Mouse (Mus musculus): ENCODE results near the gene Lck. TPM values are rescaled to one million over a fixed set of nuclear protein-coding genes. Genes with fewer than 3 reads are reported as not detected.
A peak's percentile ranks its signal among the peaks of the same experiment; 100 is the strongest.

Lck gene
- polyA plus RNA-seq, 1 experiment from 2014 or later, result 5.5 TPM

- H3K36me3 ChIP-seq (ENCODE audit: control insufficient read depth, insufficient read depth, low read length), result peaks cover 33% of the 10 kb centered on the region
- under 1% methylated on average over 74 of the region's 74 CpGs for WGBS
Measured at GRCm38 (mm10) chr4:129600233-129601158, 27.1 kb upstream of the Lck start, which contains the start of the genes Eif3i and Tmem234. Eif3i (minus strand) TSS chr4:129600648. Tmem234 (plus strand) TSS chr4:129600668.

GRCm38 (mm10) chr4:129588865-129589264 is 15.4 kb upstream of the Lck start:
- no peaks in the 10 kb centered on the region for H3K9me3 ChIP-seq (ENCODE audit: control insufficient read depth, low read length)
- H3K27ac ChIP-seq (ENCODE audit: low read depth, low read length), result no peak overlapping the region
- ATAC-seq (replicated peaks; ENCODE audit: low FRiP score) (peak; percentile 42), DNase-seq (ENCODE audit: low spot score) (no peak)
- WGBS, result 40% methylated on average over 4 of the region's 4 CpGs
- no peak overlapping the region for H3K9ac ChIP-seq (ENCODE audit: low read depth, low read length)
- H3K4me2 ChIP-seq, result no peak overlapping the region
- H3K4me1 ChIP-seq (replicated peaks; ENCODE audit: control insufficient read depth, insufficient read depth, low read length), result peaks cover 11% of the 10 kb centered on the region
- peaks cover 25% of the 10 kb centered on the region for H3K36me3 ChIP-seq (ENCODE audit: control insufficient read depth, insufficient read depth, low read length)
- H3K4me3 ChIP-seq (ENCODE audit: low read depth, low read length), result no peak overlapping the region
- no peaks in the 10 kb centered on the region for H3K27me3 ChIP-seq (replicated peaks; ENCODE audit: control insufficient read depth, insufficient read depth, low read length)

More at GRCm38 (mm10) chr4:129600233-129601158, 27.1 kb upstream of the Lck start, which contains the start of the genes Eif3i and Tmem234:
- Histone ChIP-seq H3K9ac (ENCODE audit: low read depth, low read length) (peak within 1 kb of the TSS; percentile 88), H3K4me2 (peak within 1 kb of the TSS; percentile 94), H3K27ac (ENCODE audit: low read depth, low read length) (peak within 1 kb of the TSS; percentile 80), H3K9me3 (ENCODE audit: control insufficient read depth, low read length) (no peaks in the 10 kb centered on the region), H3K27me3 (replicated peaks; ENCODE audit: control insufficient read depth, insufficient read depth, low read length) (no peaks in the 10 kb centered on the region), H3K4me1 (replicated peaks; ENCODE audit: control insufficient read depth, insufficient read depth, low read length) (peaks cover 23% of the 10 kb centered on the region), H3K4me3 (ENCODE audit: low read depth, low read length) (peak within 1 kb of the TSS; percentile 94)
- ATAC-seq (replicated peaks; ENCODE audit: low FRiP score) (peak; percentile 91), DNase-seq (ENCODE audit: low spot score) (peak; percentile 85)

GRCm38 (mm10) chr4:129586943-129587342 is 13.5 kb upstream of the Lck start:
- peaks cover 11% of the 10 kb centered on the region for H3K36me3 ChIP-seq (ENCODE audit: control insufficient read depth, insufficient read depth, low read length)
- H3K9me3 ChIP-seq (ENCODE audit: control insufficient read depth, low read length), result no peaks in the 10 kb centered on the region
- peaks cover 11% of the 10 kb centered on the region for H3K4me1 ChIP-seq (replicated peaks; ENCODE audit: control insufficient read depth, insufficient read depth, low read length)
- no peaks in the 10 kb centered on the region for H3K27me3 ChIP-seq (replicated peaks; ENCODE audit: control insufficient read depth, insufficient read depth, low read length)
- H3K9ac ChIP-seq (ENCODE audit: low read depth, low read length), result no peak overlapping the region
- no peak for DNase-seq (ENCODE audit: low spot score)
- no peak overlapping the region for H3K4me2 ChIP-seq
- H3K4me3 ChIP-seq (ENCODE audit: low read depth, low read length), result no peak overlapping the region
- no peak overlapping the region for H3K27ac ChIP-seq (ENCODE audit: low read depth, low read length)
- ATAC-seq (replicated peaks; ENCODE audit: low FRiP score), result no peak
- 69% methylated on average over 1 of the region's 1 CpGs for WGBS

GRCm38 (mm10) chr4:129585773-129586172 is 12.3 kb upstream of the Lck start:
- DNase-seq (ENCODE audit: low spot score), result no peak
- Histone ChIP-seq H3K9ac (ENCODE audit: low read depth, low read length) (peak overlapping the region; percentile 66), H3K36me3 (ENCODE audit: control insufficient read depth, insufficient read depth, low read length) (peaks cover under 1% of the 10 kb centered on the region), H3K4me1 (replicated peaks; ENCODE audit: control insufficient read depth, insufficient read depth, low read length) (peaks cover 11% of the 10 kb centered on the region), H3K27ac (ENCODE audit: low read depth, low read length) (peak overlapping the region; percentile 23), H3K4me2 (peak overlapping the region; percentile 74), H3K9me3 (ENCODE audit: control insufficient read depth, low read length) (no peaks in the 10 kb centered on the region), H3K4me3 (ENCODE audit: low read depth, low read length) (peak overlapping the region; percentile 55), H3K27me3 (replicated peaks; ENCODE audit: control insufficient read depth, insufficient read depth, low read length) (no peaks in the 10 kb centered on the region)
- peak; percentile 80 for ATAC-seq (replicated peaks; ENCODE audit: low FRiP score)
- WGBS, result 65% methylated on average over 9 of the region's 9 CpGs

GRCm38 (mm10) chr4:129584884-129585608 is 11.6 kb upstream of the Lck start:
- Histone ChIP-seq H3K27ac (ENCODE audit: low read depth, low read length) (peak overlapping the region; percentile 39), H3K4me2 (peak overlapping the region; percentile 74), H3K9ac (ENCODE audit: low read depth, low read length) (peak overlapping the region; percentile 66), H3K4me1 (replicated peaks; ENCODE audit: control insufficient read depth, insufficient read depth, low read length) (peaks cover 11% of the 10 kb centered on the region), H3K4me3 (ENCODE audit: low read depth, low read length) (peak overlapping the region; percentile 55), H3K9me3 (ENCODE audit: control insufficient read depth, low read length) (no peaks in the 10 kb centered on the region), H3K36me3 (ENCODE audit: control insufficient read depth, insufficient read depth, low read length) (no peaks in the 10 kb centered on the region), H3K27me3 (replicated peaks; ENCODE audit: control insufficient read depth, insufficient read depth, low read length) (no peaks in the 10 kb centered on the region)
- ATAC-seq (replicated peaks; ENCODE audit: low FRiP score), result peak; percentile 70
- DNase-seq (ENCODE audit: low spot score), result peak; percentile 88
- 2% methylated on average over 36 of the region's 36 CpGs for WGBS

DNA sequence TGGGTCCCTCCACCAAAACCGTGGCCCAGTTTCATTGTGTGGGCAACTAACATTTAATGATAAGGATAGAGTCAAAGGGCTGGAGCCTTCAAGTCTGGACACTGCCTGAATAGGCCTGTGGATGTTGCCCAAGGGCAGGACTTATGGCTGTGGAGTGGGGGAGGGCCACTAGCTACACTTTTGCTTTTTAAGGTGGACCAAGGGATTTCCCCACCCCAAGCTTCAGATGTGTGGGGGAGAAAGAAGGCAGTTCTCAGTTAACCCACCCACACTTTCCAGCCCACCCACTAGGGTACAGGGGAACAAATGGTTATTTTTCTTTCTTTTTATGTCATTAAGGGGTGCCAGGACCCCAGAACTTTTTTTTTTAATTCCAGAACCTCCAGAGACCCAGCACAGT is 10.9 kb upstream of the Lck start:
- Histone ChIP-seq H3K9ac (ENCODE audit: low read depth, low read length) (peak overlapping the region; percentile 66), H3K27ac (ENCODE audit: low read depth, low read length) (peak overlapping the region; percentile 39; the same call in 1 of the 2 replicates), H3K4me3 (ENCODE audit: low read depth, low read length) (peak overlapping the region; percentile 55), H3K9me3 (ENCODE audit: control insufficient read depth, low read length) (no peaks in the 10 kb centered on the region), H3K36me3 (ENCODE audit: control insufficient read depth, insufficient read depth, low read length) (no peaks in the 10 kb centered on the region), H3K4me1 (replicated peaks; ENCODE audit: control insufficient read depth, insufficient read depth, low read length) (peaks cover 11% of the 10 kb centered on the region), H3K4me2 (peak overlapping the region; percentile 74), H3K27me3 (replicated peaks; ENCODE audit: control insufficient read depth, insufficient read depth, low read length) (no peaks in the 10 kb centered on the region)
- ATAC-seq (replicated peaks; ENCODE audit: low FRiP score), result no peak
- 61% methylated on average over 1 of the region's 1 CpGs for WGBS
- DNase-seq (ENCODE audit: low spot score), result no peak

- H3K4me3 ChIP-seq (ENCODE audit: low read depth, low read length), result no peak overlapping the region
- H3K9me3 ChIP-seq (ENCODE audit: control insufficient read depth, low read length), result no peaks in the 10 kb centered on the region
- no peaks in the 10 kb centered on the region for H3K27me3 ChIP-seq (replicated peaks; ENCODE audit: control insufficient read depth, insufficient read depth, low read length)
- DNase-seq (ENCODE audit: low spot score), result no peak
- no peak overlapping the region for H3K27ac ChIP-seq (ENCODE audit: low read depth, low read length)
- H3K9ac ChIP-seq (ENCODE audit: low read depth, low read length), result no peak overlapping the region
- WGBS, result 79% methylated on average over 1 of the region's 1 CpGs
- no peak overlapping the region for H3K4me2 ChIP-seq
- no peaks in the 10 kb centered on the region for H3K36me3 ChIP-seq (ENCODE audit: control insufficient read depth, insufficient read depth, low read length)
- ATAC-seq (replicated peaks; ENCODE audit: low FRiP score), result no peak
- H3K4me1 ChIP-seq (replicated peaks; ENCODE audit: control insufficient read depth, insufficient read depth, low read length), result peaks cover 7% of the 10 kb centered on the region
Measured at GRCm38 (mm10) chr4:129582251-129582650, 8.8 kb upstream of the Lck start.

GRCm38 (mm10) chr4:129580347-129580746 is 6.9 kb upstream of the Lck start:
- Histone ChIP-seq H3K27ac (ENCODE audit: low read depth, low read length) (no peak overlapping the region), H3K9me3 (ENCODE audit: control insufficient read depth, low read length) (no peaks in the 10 kb centered on the region), H3K36me3 (ENCODE audit: control insufficient read depth, insufficient read depth, low read length) (no peaks in the 10 kb centered on the region), H3K27me3 (replicated peaks; ENCODE audit: control insufficient read depth, insufficient read depth, low read length) (no peaks in the 10 kb centered on the region), H3K9ac (ENCODE audit: low read depth, low read length) (no peak overlapping the region), H3K4me3 (ENCODE audit: low read depth, low read length) (no peak overlapping the region), H3K4me2 (no peak overlapping the region), H3K4me1 (replicated peaks; ENCODE audit: control insufficient read depth, insufficient read depth, low read length) (peaks cover 7% of the 10 kb centered on the region)
- WGBS, result 72% methylated on average over 7 of the region's 7 CpGs
- DNase-seq (ENCODE audit: low spot score), result no peak
- no peak for ATAC-seq (replicated peaks; ENCODE audit: low FRiP score)

Measured in liver, embryonic 11.5 days (tissue).